In genomic region chr9:48338783-48339455, GRCm38 (mm10) we compare ENCODE assay signal across 15 mouse cellular contexts. TPM values are rescaled to one million over a fixed set of nuclear protein-coding genes. Genes with fewer than 3 reads are reported as not detected.
DNase-seq lines count a peak whose midpoint lies in the region; ATAC-seq and TF ChIP-seq lines count a peak whose summit lies in the region.
"Had no signal": no experiment of that assay in that cellular context is flagged by ENCODE, and none has a peak within 500 bp of the region (broad histone marks: within the 10 kb centered on the region; RNA-seq: fewer than 3 reads in every experiment).

No protein-coding gene starts in this region.

- H3K27ac ChIP-seq in heart, postnatal 0 days (ENCODE audit: low read depth), result peak overlapping the region; percentile 46; the same call in 1 of the 2 replicates
- H3K27ac ChIP-seq in MEL (ENCODE audit: control insufficient read depth, low read depth, low read length), result peak overlapping the region; percentile 24; the same call in 1 of the 2 replicates
- peak overlapping the region; percentile 95 for H3K27ac ChIP-seq in liver, embryonic 15.5 days (replicated peaks)
- no peak overlapping the region for H3K27ac ChIP-seq in forebrain, embryonic 15.5 days (replicated peaks)
- H3K27ac ChIP-seq: kidney, embryonic 15.5 days; midbrain, embryonic 10.5 days had no signal

- no peaks in the 10 kb centered on the region for H3K79me2 ChIP-seq in MEL (ENCODE audit: control insufficient read depth, insufficient read depth, low read length, poor library complexity)

- TF ChIP-seq EP300 in heart, postnatal 0 days (IDR thresholded peaks at IDR 0.05; ENCODE audit: low read depth), result no peak
- peak; percentile 49 to 75 for TF ChIP-seq EP300 in MEL (IDR thresholded peaks at IDR 0.05; ENCODE audit: low read depth in 1 of 2, low read length in 2 of 2)

- no peak overlapping the region for H3K4me3 ChIP-seq in heart, postnatal 0 days (ENCODE audit: low read depth, low read length)
- no peak overlapping the region; a peak in 1 of 4 replicates for H3K4me3 ChIP-seq in MEL (ENCODE audit: control insufficient read depth in 1 of 2, insufficient read depth in 1 of 2, low read depth in 2 of 2, low read length in 2 of 2)
- peak overlapping the region; percentile 77 for H3K4me3 ChIP-seq in erythroblast, embryonic 14.5 days (replicated peaks)
- H3K4me3 ChIP-seq in liver, embryonic 15.5 days (replicated peaks), result peak overlapping the region; percentile 74
- H3K4me3 ChIP-seq in forebrain, embryonic 15.5 days, result no peak overlapping the region
- H3K4me3 ChIP-seq: kidney, embryonic 15.5 days; midbrain, embryonic 10.5 days had no signal

- peaks cover 7% of the 10 kb centered on the region; the same call in 1 of the 2 replicates for H3K4me1 ChIP-seq in heart, postnatal 0 days (ENCODE audit: control insufficient read depth, insufficient read depth)
- peaks cover 6 to 27% of the 10 kb centered on the region in 2 experiments; a peak in 3 of 4 replicates for H3K4me1 ChIP-seq in MEL (ENCODE audit: control insufficient read depth in 1 of 2, insufficient read depth in 2 of 2, low read length in 2 of 2)
- peaks cover 67% of the 10 kb centered on the region for H3K4me1 ChIP-seq in erythroblast, embryonic 14.5 days (ENCODE audit: control insufficient read depth)
- H3K4me1 ChIP-seq in liver, embryonic 15.5 days (replicated peaks), result peaks cover 54% of the 10 kb centered on the region
- H3K4me1 ChIP-seq in forebrain, embryonic 15.5 days, result no peaks in the 10 kb centered on the region
- H3K4me1 ChIP-seq: midbrain, embryonic 10.5 days had no signal

- 42% methylated on average over 4 of the region's 4 CpGs for whole genome bisulfite sequencing in heart, postnatal 0 days
- 2% methylated on average over 4 of the region's 4 CpGs for WGBS in liver, embryonic 15.5 days (ENCODE audit: insufficient replicate concordance)
- WGBS in forebrain, embryonic 15.5 days, result 86% methylated on average over 4 of the region's 4 CpGs

- intact Hi-C loops in heart, postnatal 36 days (cut with DNase I), result loop anchor here (2.0 kb wide), 1 partner anchor 14 kb away; the partner anchor contains the start of gene Nxpe2

- no peak overlapping the region for H3K4me2 ChIP-seq in heart, postnatal 0 days (ENCODE audit: low read depth, low read length)
- H3K4me2 ChIP-seq in liver, embryonic 15.5 days, result peak overlapping the region; percentile 65
- no peak overlapping the region for H3K4me2 ChIP-seq in forebrain, embryonic 15.5 days (replicated peaks)
- H3K4me2 ChIP-seq: kidney, embryonic 15.5 days had no signal

- no peaks in the 10 kb centered on the region for H3K9me3 ChIP-seq in heart, postnatal 0 days (replicated peaks; ENCODE audit: control insufficient read depth, low read length)
- no peaks in the 10 kb centered on the region for H3K9me3 ChIP-seq in MEL (replicated peaks; ENCODE audit: insufficient read depth, low read length)
- no peaks in the 10 kb centered on the region for H3K9me3 ChIP-seq in erythroblast, embryonic 14.5 days (ENCODE audit: control insufficient read depth, low read length)
- no peaks in the 10 kb centered on the region for H3K9me3 ChIP-seq in liver, embryonic 15.5 days (replicated peaks)
- H3K9me3 ChIP-seq in forebrain, embryonic 15.5 days, result no peaks in the 10 kb centered on the region
- H3K9me3 ChIP-seq: kidney, embryonic 15.5 days; midbrain, embryonic 10.5 days had no signal

- TF ChIP-seq RAD21 in MEL (IDR thresholded peaks at IDR 0.05; ENCODE audit: low read depth, low read length), result no peak

- H3K9ac ChIP-seq in heart, postnatal 0 days (replicated peaks; ENCODE audit: low read depth, low read length), result no peak overlapping the region
- no peak overlapping the region for H3K9ac ChIP-seq in MEL (ENCODE audit: control insufficient read depth, low read depth, low read length, poor library complexity, severe bottlenecking)
- H3K9ac ChIP-seq in liver, embryonic 15.5 days, result peak overlapping the region; percentile 89
- no peak overlapping the region for H3K9ac ChIP-seq in forebrain, embryonic 15.5 days (replicated peaks)
- H3K9ac ChIP-seq: kidney, embryonic 15.5 days had no signal

- no peak for DNase-seq in heart, postnatal 0 days (ENCODE audit: low spot score)
- DNase-seq in heart, postnatal 36 days, result no peak
- DNase-seq in MEL (ENCODE audit: low read depth, low spot score), result peak; percentile 64
- no peak for DNase-seq in cerebellum, postnatal 10 days
- DNase-seq in frontal cortex, postnatal 10 days (ENCODE audit: low spot score in 2 of 2), result no peak
- DNase-seq: adrenal gland, adult 8-10 months; cerebellum, adult 18-20 months; heart, adult 11 months; lung, postnatal 14 days; right cerebral cortex, postnatal 25 days had no signal

- TF ChIP-seq POLR2A in MEL (IDR thresholded peaks at IDR 0.05; ENCODE audit: control insufficient read depth in 1 of 2, insufficient read depth in 1 of 2, low read depth in 1 of 2, low read length in 2 of 2, poor library complexity in 1 of 2), result no peak

- no peak for ATAC-seq in heart, postnatal 0 days (ENCODE audit: insufficient read depth, low read depth)
- peak; percentile 40 for ATAC-seq in liver, embryonic 15.5 days (ENCODE audit: insufficient read depth)
- no peak for ATAC-seq in forebrain, embryonic 15.5 days (replicated peaks)

- no peaks in the 10 kb centered on the region for H3K27me3 ChIP-seq in heart, postnatal 0 days (ENCODE audit: control insufficient read depth, insufficient read depth, low read length)
- H3K27me3 ChIP-seq in MEL (ENCODE audit: control insufficient read depth in 1 of 2, insufficient read depth in 2 of 2, low read length in 2 of 2), result no peaks in the 10 kb centered on the region
- no peaks in the 10 kb centered on the region for H3K27me3 ChIP-seq in erythroblast, embryonic 14.5 days (ENCODE audit: control insufficient read depth)
- no peaks in the 10 kb centered on the region for H3K27me3 ChIP-seq in liver, embryonic 15.5 days
- no peaks in the 10 kb centered on the region for H3K27me3 ChIP-seq in forebrain, embryonic 15.5 days
- H3K27me3 ChIP-seq: kidney, embryonic 15.5 days had no signal

- TF ChIP-seq CTCF in heart, postnatal 0 days (IDR thresholded peaks at IDR 0.05; ENCODE audit: low read depth), result no peak
- no peak for TF ChIP-seq CTCF in MEL (IDR thresholded peaks at IDR 0.05 in 2 of 3, conservative IDR thresholded peaks at IDR 0.05 in 1 of 3; ENCODE audit: control insufficient read depth in 1 of 3, insufficient read depth in 1 of 3, low read depth in 2 of 3, low read length in 3 of 3, poor library complexity in 1 of 3, severe bottlenecking in 1 of 3)

- no peaks in the 10 kb centered on the region for H3K36me3 ChIP-seq in heart, postnatal 0 days (replicated peaks; ENCODE audit: control insufficient read depth, insufficient read depth, low read length)
- H3K36me3 ChIP-seq in MEL (ENCODE audit: control insufficient read depth in 1 of 2, insufficient read depth in 2 of 2, low read length in 2 of 2), result peaks cover 0 to 13% of the 10 kb centered on the region in 2 experiments; a peak in 2 of 4 replicates
- H3K36me3 ChIP-seq in erythroblast, embryonic 14.5 days (ENCODE audit: control insufficient read depth), result peaks cover 71% of the 10 kb centered on the region
- peaks cover 49% of the 10 kb centered on the region for H3K36me3 ChIP-seq in liver, embryonic 15.5 days (replicated peaks)
- no peaks in the 10 kb centered on the region for H3K36me3 ChIP-seq in forebrain, embryonic 15.5 days
- H3K36me3 ChIP-seq: kidney, embryonic 15.5 days; midbrain, embryonic 10.5 days had no signal

TF ChIP-seq in MEL, 35 proteins besides CTCF, POLR2A, EP300 and RAD21:
- TF ChIP-seq SIN3A (IDR thresholded peaks at IDR 0.05; ENCODE audit: low read length) (0 out of 2 replicates have a peak, but pooled peaks have one; percentile 18), ETS1 (IDR thresholded peaks at IDR 0.05; ENCODE audit: low read depth, low read length) (peak; percentile 15; the same call in 1 of the 2 replicates), GATA1 (IDR thresholded peaks at IDR 0.05; ENCODE audit: low read depth, low read length) (peak; percentile 70), TAL1 (IDR thresholded peaks at IDR 0.05; ENCODE audit: low read length) (peak; percentile 37), MAX (IDR thresholded peaks at IDR 0.05; ENCODE audit: low read length) (no peak), ZKSCAN1 (IDR thresholded peaks at IDR 0.05; ENCODE audit: low read depth, low read length) (no peak), TBP (IDR thresholded peaks at IDR 0.05; ENCODE audit: low read depth, low read length) (no peak), E2F4 (IDR thresholded peaks at IDR 0.05; ENCODE audit: borderline replicate concordance, low read depth, low read length) (no peak), TCF12 (IDR thresholded peaks at IDR 0.05; ENCODE audit: low read depth, low read length) (peak; percentile 59; the same call in 1 of the 2 replicates), MYB (IDR thresholded peaks at IDR 0.05; ENCODE audit: low read depth, low read length) (peak; percentile 62; the same call in 1 of the 2 replicates)
TF ChIP-seq in MEL: peak in this region for 6.

RNA-seq across cellular contexts. Expression of gene Nxpe2, which starts 14.3 kb away (rescaled TPM):
- 0.19 and 0.27 TPM in 2 replicates for total RNA-seq in heart, postnatal 0 days (2014; rRNA removed; ENCODE audit: low replicate concordance)
- polyA plus RNA-seq in heart, postnatal 0 days (2015; fragmentation: Nextera tagmentation; extraction: Ambion mirVana), result 1.2 and 1.7 TPM in 2 replicates
- total RNA-seq in heart, postnatal 36 days (2021), result 1 to 10 TPM; 1.2 to 1.7 TPM
- total RNA-seq in MEL (2012; rRNA removed), result 3.3 and 3.5 TPM in 2 replicates
- 1 to 10 TPM in 1 of 2 experiments, not detected in 1; 3.1 TPM for polyA plus RNA-seq in MEL (2012; ENCODE audit: insufficient read depth in 1 of 2, insufficient read length in 2 of 2, low read depth in 1 of 2, low replicate concordance in 2 of 2, missing spikeins in 1 of 2)
- 4.8 and 8.0 TPM in 2 replicates for polyA plus RNA-seq in erythroblast, embryonic 14.5 days (2012)
- polyA plus RNA-seq in liver, embryonic 15.5 days (2015; fragmentation: Nextera tagmentation; extraction: Ambion mirVana), result 132 and 133 TPM in 2 replicates
- 0.19 and 0.49 TPM in 2 replicates for polyA plus RNA-seq in forebrain, embryonic 15.5 days (2015; fragmentation: Nextera tagmentation; extraction: Ambion mirVana)

Comparison
In these comparisons a context has a peak if more than half of its experiments do, and no peak if none do; other contexts are left out.
1. H3K4me3 ChIP-seq: peak in erythroblast, embryonic 14.5 days (single experiment) and liver, embryonic 15.5 days (single experiment); none in heart, postnatal 0 days (single experiment), MEL (0 of 2) and forebrain, embryonic 15.5 days (single experiment).